Mouse (Mus musculus) urinary bladder, adult 2 months (tissue): Measurements from ENCODE around the gene Dlk2. TPM values are rescaled to one million over a fixed set of nuclear protein-coding genes. Genes with fewer than 3 reads are reported as not detected.
A peak's percentile ranks its signal among the peaks of the same experiment; 100 is the strongest.

ENCODE experiments used
- DNase-seq: peaks from one replicate; pipeline ENCODE4 v3.0.0; 2022; ENCODE audit warnings: low spot score
- polyA plus RNA-seq: library from polyadenylated mRNA; depleted of rRNA; stranded (reverse); fragments of >200 nt; gene quantifications from 2 replicates; pipeline ENCODE4 v1.2.3, GENCODE M21; 2012; rRNA removed

The Dlk2 gene
- polyA plus RNA-seq: 19.8 and 27.6 TPM in 2 replicates

DNA sequence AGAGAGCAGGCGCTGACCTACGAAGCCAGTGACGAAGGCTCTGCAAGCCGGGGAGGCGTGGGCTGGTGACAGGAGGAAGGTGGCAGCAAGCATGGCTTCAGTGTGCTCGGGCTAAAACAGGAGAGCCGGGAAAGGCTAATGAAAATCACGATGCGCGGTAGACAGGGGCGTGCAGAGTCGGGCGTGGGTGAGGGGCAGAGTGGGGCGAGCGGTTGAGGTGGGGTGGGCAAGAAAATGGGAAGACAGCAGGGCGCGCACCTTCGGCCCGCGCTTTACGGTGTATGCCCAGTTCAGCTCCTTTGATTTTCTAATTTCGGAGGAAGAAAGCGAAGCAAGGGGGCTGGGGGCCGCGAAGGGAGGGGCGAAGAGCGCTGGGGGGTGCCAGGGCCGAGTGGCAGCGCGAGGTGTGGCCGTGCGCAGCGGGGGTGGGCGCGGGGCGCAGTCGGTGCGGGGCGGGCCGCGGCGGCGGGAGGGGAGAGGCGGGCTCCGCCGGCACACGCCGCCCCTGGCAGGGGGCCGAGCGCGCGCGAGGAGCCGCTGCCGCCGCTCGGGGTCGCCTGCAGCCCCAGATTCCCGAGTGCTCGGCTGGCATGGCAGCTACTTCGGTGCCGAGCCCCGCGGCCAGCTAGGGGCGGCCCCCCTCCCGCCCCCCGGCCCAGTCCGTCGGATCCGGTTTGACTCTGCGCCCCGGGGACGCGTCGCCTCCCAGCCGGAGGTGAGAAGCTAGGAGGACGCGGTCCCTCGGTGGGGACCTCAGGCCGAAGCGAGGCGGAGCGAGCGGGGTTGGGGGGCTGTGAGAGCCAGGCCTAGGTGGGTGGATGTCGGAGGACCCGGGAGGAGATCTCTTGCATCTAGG, at the start of gene Dlk2:
Gene Dlk2 (plus strand): TSS at position 58 of the 856 bp plus-strand sequence.
- no peak for DNase-seq

DNA sequence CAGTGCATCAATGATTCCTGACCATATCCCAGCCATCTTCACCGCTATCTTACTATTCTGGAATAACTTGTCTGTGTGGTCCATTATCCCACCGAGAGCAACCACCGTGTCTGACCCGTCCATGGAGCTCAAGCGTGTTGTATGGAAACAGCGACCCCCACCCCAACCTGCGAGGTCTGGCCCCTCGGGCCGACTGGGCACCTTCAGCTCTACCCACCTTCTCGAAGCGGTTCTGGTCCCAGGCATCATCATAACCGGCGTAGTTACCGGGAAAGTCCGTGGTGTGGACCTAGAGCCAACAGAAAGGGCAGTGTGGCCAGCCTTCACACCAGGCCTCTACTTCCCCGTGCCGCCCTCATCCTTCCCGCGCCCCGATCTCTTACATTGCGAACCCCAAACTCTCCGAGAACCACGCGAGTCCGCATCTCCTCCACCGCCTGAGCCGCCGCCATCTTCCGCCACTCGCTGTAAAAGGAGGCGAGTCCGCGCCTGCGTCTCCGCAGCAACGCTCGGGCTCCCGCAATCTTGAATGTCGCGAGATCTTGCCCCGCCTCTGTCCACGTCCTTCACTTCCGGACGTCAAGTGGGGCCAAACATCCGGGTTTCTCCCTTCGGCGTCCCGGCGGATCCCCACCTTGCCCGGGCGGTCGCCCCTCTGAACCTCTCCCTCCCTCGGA, 49.6 kb upstream of the Dlk2 start, which contains the start of the genes Polr1c and Yipf3:
Gene Polr1c (minus strand): TSS at position 543 of the 677 bp plus-strand sequence.
Gene Yipf3 (plus strand): TSS at position 569 of the 677 bp plus-strand sequence.
- DNase-seq: peak; percentile 87

DNA sequence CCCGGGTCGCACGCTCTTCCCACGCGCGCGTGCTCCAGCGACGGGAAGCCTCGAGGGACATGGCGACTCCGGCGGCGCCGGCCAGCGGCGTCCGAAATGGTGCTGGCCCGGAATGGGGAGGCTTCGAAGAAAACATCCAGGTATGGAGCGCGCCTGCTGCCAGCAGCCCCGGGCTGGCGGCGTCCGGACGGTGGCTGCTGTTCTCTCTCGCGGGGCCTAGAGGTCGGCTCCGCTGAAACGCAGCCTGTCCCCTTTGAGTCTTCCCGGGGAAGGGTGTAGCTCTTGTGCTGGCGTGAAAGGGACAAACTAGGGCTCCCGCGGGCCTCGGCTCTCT, 49.1 kb upstream of the Dlk2 start:
- DNase-seq: no peak

DNA sequence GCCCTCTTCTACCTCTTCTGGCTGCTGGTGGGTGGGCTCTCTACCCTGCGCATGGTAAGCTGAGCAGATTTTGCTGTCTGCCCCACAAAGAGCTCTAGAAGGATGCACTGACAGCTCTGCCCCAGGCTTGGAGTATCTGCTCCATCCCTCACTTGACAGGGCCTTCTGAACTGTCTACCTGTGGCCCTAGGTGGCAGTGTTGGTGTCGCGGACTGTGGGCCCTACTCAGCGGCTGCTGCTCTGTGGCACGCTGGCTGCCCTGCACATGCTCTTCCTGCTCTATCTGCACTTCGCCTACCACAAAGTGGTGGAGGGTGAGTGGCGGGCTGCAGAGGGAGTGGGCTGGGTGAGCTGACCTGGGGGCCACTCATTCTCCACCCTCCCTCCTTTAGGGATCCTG, 46.0 kb upstream of the Dlk2 start:
- DNase-seq: no peak

DNA sequence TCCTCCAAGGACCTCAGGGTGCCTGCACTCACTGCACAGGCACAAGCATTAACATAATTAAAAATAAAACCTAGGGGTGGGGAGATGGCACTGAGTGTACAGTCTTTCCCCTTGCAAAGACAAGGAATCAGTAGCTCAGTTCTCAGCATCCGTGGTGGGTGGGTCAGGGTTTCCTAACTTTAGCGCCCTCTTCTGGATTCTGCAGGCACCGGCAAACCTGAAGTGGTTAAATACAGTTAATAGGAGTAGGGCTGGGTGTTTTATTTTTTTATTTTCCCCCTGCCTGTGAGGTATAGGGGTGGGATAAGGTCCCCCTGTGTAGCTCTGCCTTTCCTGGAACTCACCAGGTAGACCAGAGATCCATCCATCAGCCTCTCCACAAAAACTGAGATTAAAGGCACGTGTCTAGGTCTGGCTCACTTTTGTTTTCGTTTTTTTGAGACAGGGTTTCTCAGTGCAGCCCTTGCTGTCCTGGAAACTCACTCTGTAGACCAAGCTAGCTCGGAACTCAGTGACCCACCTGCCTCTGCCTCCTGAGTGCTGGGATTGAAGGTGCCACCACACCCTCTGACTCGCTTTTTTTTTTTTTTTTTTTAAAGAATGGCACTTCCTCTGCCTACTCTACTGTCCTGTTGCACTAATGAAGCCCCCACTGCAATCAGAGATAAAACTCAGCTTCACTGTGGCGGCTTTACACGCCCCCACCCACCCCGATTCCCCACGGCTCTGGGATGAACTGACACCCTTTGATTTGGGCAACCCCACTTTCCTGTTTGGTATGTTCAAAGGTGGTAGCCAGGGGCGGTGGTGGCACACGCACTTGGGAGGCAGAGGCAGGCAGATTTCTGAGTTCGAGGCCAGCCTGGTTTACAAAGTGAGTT, 44.4 kb upstream of the Dlk2 start:
- no peak for DNase-seq

DNA sequence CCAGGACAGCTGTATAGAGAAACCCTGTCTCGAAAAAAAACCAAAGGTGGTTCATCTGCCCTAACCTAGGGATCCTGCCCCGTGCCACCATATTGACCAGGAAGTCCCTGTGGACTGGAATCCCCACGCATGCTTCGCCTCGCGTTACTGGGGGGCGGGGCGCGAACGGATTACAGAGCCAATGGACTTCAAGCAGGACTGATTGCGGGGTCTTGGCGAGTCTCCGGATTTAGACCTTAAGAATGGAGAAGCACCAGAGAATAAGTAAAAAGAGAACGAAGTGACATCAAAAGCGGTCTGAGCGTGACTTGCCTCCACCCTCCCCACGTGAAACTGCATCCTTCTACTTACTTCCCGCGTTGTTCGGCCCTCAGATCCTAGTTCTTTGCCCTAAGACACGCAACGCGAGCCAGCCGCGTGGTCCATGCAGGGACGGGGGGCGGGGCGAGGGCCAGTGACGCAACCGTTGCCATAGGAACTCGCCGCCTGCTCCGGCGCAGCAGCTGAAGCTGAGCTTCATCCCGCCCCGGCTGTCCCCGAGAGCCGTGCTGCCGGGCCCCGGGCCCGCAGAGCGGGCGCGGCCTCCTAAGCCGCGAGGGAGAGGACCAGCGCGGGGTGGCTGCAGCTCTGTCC, 43.7 kb upstream of the Dlk2 start, which contains the start of gene Lrrc73:
Gene Lrrc73 (plus strand): TSS at position 80 of the 633 bp plus-strand sequence.
- DNase-seq: peak; percentile 74

DNA sequence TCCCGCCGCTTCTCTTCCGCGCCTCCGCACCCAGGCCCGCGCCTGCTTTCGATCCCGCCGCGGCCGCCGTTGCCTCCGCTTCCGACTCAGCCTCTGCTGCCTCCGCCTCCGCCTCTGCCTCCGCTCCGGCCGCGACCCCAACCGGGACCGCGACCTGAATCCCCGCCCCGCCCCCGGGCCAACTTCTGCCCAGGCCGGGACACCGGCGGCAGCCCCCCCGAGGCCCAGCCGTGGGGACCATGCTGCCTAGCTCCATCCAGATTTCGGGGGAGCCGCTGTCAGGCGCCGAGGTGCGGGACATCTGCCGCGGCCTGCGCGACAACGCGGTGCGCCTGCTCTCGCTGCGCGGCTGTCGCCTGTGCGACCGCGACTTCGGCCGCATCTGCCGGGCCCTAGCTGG, 43.1 kb upstream of the Dlk2 start:
- no peak for DNase-seq

DNA sequence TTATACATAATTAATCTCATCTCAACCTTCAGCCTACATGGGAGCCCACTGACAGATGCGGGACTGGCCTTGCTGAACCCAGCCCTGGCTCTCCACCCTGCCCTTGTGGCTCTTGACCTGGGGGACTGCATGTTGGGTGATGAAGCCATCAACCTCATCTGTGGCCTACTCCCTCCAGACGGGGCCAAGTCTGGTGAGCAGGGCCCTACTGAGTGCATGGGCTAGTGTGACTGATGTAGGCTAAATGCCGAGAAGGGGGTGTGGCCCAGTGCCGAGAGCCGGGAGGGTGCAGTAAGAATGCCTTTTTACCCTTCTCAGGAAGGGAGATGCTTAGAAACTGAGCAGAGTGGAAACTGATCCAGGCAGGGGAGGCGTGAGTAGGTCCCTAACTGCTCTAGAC, 42.1 kb upstream of the Dlk2 start:
- no peak for DNase-seq

DNA sequence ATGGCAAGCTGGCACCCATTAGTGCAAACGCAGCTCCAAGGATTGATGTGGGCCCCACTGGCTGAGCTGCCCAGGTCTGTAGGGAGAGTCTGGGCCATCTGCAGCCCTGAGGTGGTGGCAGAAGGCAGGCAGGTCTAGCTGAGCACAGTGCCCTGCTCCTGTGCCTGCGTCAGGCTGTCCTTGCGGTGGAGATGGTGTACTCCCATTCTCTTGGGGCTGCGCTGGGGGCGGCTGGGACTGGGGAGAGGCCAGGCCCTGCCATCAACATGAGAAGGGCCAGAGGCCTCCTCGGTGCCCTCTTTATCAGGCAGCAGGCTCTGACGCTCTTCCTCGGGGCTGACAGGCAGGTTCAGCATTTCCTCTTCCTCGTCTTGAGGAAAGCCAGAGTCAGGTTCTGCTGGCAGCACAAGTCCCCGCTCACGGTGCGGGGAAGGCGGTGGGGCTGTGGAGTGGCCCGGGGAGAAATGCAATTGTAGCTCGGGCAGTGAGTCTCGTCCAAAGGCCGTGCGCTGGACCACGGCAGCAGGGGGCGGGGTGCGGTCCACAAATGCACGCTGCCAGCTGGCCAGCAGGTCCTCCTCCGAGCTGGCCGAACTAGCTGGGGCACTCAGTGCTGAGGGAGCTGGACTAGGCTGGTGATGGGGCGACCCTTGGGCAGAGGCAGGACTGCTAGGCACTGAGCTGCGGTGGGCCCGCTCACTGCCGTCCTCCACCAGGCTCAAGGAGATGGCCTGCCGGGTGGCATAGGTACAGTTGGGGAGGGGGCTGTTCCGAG, 38.8 kb upstream of the Dlk2 start:
- no peak for DNase-seq

DNA sequence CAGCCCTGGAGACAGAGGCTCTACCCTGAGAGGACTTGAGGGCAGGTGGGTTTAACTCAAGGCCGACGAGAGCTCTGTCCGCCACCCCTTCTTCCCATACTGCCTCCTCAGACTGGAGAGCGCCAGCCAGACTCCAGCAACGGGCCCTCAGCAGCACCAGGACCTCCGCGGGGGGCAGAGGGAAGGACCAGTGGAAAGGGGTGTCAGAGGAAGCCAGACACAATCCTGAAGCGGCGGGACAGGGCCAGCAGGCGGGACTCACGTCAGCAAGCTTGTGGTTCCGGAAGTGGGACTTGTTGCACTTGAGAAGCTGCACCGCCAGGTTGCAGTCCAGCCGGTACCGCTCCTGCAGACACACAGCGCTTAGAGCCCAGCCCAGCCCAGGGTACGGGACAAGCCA, 37.5 kb upstream of the Dlk2 start:
- DNase-seq: no peak

DNA sequence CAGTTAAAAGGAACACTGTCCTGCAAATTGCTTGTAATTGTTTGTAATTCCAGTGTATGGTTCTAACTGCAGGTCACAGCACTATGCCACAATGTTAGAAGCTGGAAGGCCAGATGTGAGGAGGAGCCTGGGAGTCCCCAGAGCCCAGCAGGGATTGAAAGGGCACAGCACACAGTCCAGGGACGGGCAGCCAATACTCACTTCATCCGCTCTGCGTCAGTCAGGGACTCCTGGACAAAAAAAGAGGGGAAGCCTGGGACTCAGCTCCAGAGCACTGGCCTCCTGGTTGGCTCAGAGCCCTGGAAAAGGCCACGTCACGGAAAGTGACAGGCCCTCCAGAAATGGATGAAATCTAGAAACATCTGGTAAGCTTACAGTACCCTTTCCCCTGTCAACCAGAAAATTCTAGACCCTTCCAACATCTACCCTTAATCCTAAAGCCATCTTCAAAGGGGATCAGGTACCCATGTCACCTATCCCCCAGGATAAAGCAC, 35.0 kb upstream of the Dlk2 start:
- no peak for DNase-seq

DNA sequence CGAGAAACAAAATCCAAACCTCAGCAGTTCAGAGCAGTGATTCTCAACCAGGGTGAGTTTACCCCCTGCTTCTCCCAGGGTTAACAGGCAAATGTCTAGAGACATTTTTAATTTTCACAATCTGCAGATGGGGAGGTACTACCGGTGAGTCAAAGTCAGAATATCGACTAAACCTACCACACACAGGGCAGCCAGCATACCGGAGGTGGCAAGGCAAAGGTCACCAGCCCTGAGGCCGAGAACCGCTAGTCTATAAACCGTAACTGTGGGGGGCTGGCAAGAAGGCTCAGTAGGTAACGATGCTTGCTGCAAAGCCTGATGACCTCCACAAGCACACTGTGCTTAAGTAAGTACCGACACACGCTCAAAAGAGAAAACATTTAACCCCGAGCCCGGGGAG, 31.7 kb upstream of the Dlk2 start:
- DNase-seq: no peak

DNA sequence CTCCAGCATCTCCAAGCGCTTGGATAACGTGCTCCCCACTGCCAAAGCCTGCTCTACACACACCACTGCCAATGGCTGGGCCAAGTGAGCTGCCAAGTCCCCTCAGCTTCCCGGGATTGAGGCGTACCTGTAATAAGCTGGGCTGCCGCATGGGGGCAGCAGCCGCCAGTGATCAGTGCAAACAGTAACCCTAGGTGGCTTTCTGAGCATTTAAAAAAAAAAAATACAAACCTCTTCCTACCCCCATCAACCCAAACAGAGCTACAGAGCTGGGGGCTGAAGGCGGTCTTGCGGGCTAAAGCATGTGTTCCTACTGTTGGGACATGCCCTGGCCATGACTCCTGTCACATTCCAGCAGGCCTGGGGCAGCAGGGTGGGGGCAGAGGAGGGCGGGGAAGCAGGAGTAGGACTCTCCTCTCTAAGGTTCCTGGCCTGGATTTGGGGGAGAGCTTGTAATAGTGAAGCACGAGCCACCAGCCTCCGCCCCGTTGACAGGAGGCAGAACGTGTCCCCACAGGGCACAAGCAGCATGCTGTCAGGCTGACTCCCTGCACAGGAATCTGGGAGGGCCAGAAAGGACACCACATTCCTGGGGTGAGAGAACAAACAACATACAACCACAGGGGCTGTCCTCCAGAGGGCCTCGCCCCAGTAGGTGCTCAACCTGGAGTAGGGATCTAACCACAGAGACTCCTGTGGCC, 31.2 kb upstream of the Dlk2 start:
- peak; percentile 68 for DNase-seq

DNA sequence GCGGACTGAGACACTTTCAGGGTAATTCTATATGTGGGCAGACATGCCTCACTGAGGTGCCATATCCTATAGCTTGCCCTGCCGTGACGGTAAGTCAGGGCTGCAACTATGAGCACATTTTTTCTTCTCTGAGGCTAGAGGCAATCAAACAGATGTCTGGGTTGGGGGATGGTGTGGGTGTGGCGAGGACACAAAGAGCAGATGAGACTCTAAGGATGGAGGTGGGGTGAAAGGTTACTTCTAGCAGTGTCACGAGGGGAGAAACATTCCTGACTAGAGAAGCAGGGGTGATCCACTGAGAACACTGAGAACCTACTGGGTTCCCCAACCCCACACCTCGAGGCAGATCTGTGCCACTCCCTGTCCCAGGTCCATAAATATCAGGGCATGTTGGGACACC, 30.2 kb upstream of the Dlk2 start:
- no peak for DNase-seq

DNA sequence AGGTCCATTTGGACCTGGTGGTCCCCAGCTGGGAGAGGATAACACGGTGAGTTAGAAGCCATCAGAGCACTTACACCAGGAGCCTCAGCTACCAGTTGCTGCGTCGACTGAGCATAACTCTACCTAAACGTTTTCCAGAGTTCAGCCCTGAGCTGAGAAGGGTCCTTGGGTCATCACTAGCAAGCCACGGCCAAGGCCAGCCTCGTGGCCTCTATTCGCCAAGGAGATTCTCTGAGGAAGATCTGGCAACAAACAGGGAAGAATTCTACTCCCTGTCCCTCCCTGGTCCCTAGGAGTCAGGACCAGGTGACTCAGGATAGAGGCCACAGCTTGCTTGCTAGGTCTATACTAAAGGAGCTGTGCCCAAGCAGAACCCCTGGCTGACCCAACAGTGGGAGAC, 29.7 kb upstream of the Dlk2 start:
- no peak for DNase-seq

DNA sequence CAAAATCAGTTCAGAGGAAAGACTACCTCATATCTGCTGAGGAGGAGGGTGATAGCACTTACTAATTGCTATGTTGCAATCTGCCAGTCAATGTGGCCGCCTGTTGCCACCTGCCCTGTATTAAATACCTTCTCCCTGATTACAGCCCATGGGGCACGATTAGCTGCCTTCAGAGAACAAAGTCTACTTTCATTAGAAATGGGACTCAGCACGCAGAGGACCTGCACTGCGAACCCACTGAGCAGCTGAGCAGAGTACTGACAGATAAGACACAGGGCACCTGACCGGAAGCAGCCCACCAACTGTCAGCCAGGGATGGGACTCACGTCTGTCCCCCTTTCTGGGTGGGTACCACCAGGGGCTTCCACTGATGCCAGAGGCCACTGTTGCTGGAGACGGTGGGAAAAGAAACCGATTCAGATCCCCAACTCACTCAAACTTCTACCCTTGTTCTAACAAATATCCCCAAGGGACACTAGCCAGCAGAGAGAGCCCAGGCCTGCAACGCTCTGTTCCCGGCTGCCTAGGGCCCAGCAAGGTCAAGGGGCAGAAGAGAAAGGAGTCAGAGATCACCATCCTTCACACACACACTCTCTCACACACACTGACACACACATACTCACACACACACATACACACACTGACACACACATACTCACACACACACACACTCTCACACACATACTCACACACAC, 29.0 kb upstream of the Dlk2 start:
- peak; percentile 20 for DNase-seq

DNA sequence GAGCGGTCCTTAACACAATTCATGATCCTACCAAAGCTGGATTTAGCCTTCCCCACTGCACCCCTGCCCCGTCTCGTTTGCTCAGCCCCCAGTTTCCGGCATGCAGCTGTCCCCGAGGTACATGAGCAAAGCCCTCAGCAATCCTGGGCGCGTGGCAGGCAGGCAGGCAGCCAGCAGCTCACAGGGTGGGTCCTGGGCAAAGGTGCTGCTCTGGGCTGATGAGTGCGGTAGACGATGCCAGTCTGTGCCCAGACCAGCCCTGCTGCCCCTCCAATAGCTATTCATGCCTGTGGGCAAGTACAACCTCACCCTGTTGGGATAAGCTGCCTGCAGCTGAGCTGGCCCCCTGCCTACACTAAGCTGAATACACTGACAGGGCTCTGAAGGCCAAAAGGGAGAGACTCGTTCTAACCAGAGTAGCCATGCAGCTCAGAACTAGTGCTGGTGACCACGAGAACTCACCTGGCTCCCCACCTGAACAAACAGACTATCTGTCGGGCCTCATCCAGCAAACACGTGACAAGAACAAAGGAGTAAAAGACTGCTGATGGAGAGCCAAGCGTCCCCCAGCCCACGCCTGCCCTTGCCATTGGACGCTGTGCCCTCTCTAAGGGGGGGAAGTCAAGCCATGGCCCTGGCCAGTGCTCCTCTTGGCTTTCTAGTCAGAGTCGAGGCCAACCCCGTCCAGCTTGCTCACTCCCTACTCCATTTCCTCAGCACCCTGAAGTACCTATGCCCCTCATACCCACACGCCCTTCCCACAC, 27.3 kb upstream of the Dlk2 start:
- DNase-seq: peak; percentile 45

DNA sequence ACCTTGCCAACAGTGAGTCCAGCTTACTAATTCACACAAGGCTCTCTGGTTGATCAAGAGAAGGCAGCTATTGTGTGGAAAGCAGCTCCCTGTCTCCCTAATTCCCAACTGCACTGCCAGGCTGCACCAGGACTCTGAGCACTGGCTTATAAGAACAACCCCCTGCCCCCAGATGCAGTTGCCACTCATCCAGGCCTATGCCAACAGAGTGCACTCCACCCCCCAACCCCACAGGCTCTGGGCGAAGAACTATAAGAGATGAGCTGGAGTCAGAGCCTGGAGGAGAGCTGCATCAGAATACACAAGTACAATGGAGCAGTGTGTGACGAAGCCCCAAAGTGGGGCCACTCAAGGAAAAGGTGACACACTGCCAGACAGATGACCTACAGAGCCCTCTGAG, 25.2 kb upstream of the Dlk2 start:
- no peak for DNase-seq

DNA sequence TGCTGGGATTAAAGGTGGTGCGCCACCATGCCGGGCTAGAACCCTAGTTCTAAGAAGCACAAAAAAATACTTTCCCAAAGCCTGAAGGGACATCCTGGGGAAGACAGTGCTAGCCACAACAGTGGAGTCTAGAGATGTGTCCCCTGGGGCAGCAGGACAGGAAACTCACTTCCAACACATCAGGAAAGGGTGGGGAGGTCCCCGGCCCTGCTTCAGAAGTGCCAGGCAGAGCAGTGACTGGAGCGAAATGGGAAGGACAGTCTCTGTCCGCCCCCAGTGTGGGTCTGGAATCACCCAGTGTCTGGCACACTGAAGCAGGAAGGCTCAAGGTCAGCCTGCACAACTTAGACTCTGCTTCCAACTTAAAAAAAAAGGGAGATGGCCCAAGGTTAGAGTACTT, 24.5 kb upstream of the Dlk2 start:
- DNase-seq: no peak
